Mouse (Mus musculus) intestine, embryonic 14.5 days (tissue): ENCODE measurements around the gene Adamtsl4. TPM values are rescaled to one million over a fixed set of nuclear protein-coding genes. Genes with fewer than 3 reads are reported as not detected.
A peak's percentile ranks its signal among the peaks of the same experiment; 100 is the strongest.

Source experiments
- ATAC-seq: fragments of 200-750 bp; cut with Nextera tagmentation; replicated peaks from 2 replicates; pipeline ENCODE4 v1.8.0; 2017; ENCODE audit warnings: low read depth, moderate number of reproducible peaks, moderate TSS enrichment, moderate library complexity; ENCODE audit not compliant: low FRiP score, low TSS enrichment
- DNase-seq: peaks from one replicate; pipeline ENCODE4 v3.0.0-alpha.2; 2018; ENCODE audit warnings: low spot score
- H3K27ac ChIP-seq: fragments of 300-500 bp; sonication (generic); 2 replicates; pipeline ENCODE4 v1.5.1; 2014; ENCODE audit warnings: low read depth, mild to moderate bottlenecking, control low read depth
- H3K27me3 ChIP-seq: fragments of 300-500 bp; sonication (generic); replicated peaks from 2 replicates; pipeline ENCODE4 v1.6.1; 2014; ENCODE audit warnings: low read length, control low read depth; ENCODE audit not compliant: control insufficient read depth, insufficient read depth
- H3K36me3 ChIP-seq: fragments of 300-500 bp; sonication (generic); 2 replicates; pipeline ENCODE4 v1.6.1; 2014; ENCODE audit warnings: low read length, control low read depth; ENCODE audit not compliant: control insufficient read depth, insufficient read depth
- H3K4me1 ChIP-seq: fragments of 300-500 bp; sonication (generic); replicated peaks from 2 replicates; pipeline ENCODE4 v1.6.1; 2014; ENCODE audit warnings: low read length, control low read depth, mixed read lengths; ENCODE audit not compliant: control insufficient read depth, insufficient read depth
- H3K4me2 ChIP-seq: fragments of 300-500 bp; sonication (generic); 2 replicates; pipeline ENCODE4 v1.6.1; 2014; ENCODE audit warnings: low read length
- H3K4me3 ChIP-seq: fragments of 300-500 bp; sonication (generic); 2 replicates; pipeline ENCODE4 v1.5.1; 2014; ENCODE audit warnings: low read depth, low read length, control low read depth, mixed read lengths
- H3K9ac ChIP-seq: fragments of 300-500 bp; sonication (generic); 2 replicates; pipeline ENCODE4 v1.6.1; 2014; ENCODE audit warnings: mild to moderate bottlenecking, low read length
- H3K9me3 ChIP-seq: fragments of 300-500 bp; sonication (generic); 2 replicates; pipeline ENCODE4 v1.6.1; 2016; ENCODE audit warnings: low read length, control low read depth; ENCODE audit not compliant: control insufficient read depth
- WGBS: fragments of 180-500 bp; shearing (Covaris S2); extraction: QIAGEN DNeasy Blood & Tissue Kit; methylation state at CpG from one replicate; pipeline ENCODE4 v1.1.7; 2014; 5-methylcytosine and 5-hydroxymethylcytosine counted together
- polyA plus RNA-seq: library from polyadenylated mRNA; unstranded; fragments of >200 nt; fragmentation: Nextera tagmentation; extraction: Ambion mirVana; gene quantifications from 2 replicates; pipeline ENCODE4 v1.2.1, GENCODE M21; 2014

Adamtsl4 gene
- polyA plus RNA-seq, 1 experiment from 2014 or later: 2.6 TPM

DNA sequence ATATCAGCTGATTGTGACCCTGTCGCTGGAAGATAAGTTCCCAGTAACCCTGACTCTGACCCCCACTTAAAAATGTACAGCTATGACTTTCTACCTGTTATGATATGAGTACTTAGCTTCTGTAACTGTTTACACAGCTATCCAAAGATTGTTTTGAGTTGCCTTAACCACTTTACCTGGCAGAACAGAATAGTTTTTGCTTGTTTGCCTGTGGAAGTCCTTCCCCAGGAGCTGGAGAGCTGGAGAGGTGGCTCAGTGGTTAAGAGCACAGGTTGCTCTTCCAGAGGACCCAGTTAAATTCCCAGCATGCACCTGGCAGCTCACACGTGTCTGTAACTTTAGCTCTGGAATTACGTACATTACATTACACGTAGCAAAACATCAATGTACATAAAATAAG, 16.9 kb upstream of the Adamtsl4 start:
- DNase-seq (no peak), ATAC-seq (no peak)
- Histone ChIP-seq H3K9ac (no peak overlapping the region), H3K27ac (no peak overlapping the region), H3K4me3 (no peak overlapping the region), H3K9me3 (no peaks in the 10 kb centered on the region), H3K27me3 (no peaks in the 10 kb centered on the region), H3K4me1 (peaks cover 14% of the 10 kb centered on the region), H3K36me3 (no peaks in the 10 kb centered on the region), H3K4me2 (no peak overlapping the region)
- WGBS: 84% methylated on average over 4 of the region's 4 CpGs

- no peak overlapping the region for H3K27ac ChIP-seq
- DNase-seq (no peak), ATAC-seq (no peak)
- H3K9ac ChIP-seq: no peak overlapping the region
- H3K36me3 ChIP-seq: no peaks in the 10 kb centered on the region
- 86% methylated on average over 3 of the region's 3 CpGs for WGBS
- H3K27me3 ChIP-seq: no peaks in the 10 kb centered on the region
- H3K4me2 ChIP-seq: no peak overlapping the region
- H3K4me3 ChIP-seq: no peak overlapping the region
- H3K4me1 ChIP-seq: peaks cover 14% of the 10 kb centered on the region
- H3K9me3 ChIP-seq: no peaks in the 10 kb centered on the region
These were observed 15.6 kb upstream of the Adamtsl4 start for GRCm38 (mm10) chr3:95703276-95703675.

DNA sequence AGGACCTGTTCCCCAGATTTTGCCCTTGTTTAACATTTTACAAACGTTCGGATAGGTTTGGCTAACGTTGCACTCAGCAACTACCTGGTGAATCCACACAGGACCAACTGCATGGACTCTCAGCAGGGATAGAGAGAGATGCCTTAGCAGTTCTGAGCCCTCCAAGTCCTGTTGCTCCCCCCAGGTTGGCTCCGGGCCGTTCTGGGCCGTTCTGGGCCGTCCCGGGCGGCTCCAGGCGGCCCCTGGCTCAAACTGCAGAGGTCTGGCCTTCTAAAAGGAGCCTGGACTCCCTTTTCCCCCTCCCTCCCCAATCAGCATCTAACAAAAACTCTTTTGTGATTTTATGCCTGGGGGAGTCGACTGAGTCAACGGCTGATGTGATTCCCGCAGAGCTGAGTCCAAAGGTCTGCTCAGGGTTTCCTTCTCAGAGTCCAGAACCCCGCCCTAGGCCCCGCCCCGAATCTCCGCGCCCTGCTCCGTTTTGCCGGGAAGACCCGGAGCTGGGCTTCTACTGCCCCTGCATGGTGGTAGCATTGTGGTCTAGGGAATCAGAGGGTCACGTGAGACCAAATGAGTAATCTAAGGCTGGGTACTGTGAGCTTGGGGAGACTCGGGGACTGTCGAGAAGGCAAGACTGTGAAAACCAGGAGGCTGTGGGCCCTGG, 14.3 kb upstream of the Adamtsl4 start:
- WGBS: 4% methylated on average over 24 of the region's 24 CpGs

DNA sequence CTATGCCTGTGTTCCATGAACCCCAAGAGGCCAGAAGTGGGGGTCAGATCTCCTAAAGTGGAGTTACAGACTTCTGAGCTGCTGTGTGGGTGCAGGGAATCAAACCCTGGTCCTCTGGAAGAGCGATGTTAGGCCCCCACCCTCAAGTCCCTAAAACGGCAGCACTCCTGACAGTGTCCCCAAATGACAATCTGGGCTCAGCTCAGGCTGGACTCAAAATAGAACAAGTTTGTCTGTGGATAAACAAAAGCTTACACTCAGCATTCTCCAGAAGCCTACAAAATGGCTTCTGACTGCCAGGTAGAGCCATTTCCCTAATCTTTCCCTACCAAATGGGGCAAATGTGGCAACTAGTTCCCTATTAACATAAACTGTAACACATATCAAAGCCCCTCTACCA, 13.4 kb upstream of the Adamtsl4 start:
- peak overlapping the region; percentile 89 for H3K27ac ChIP-seq
- DNase-seq (no peak), ATAC-seq (no peak)
- H3K27me3 ChIP-seq: no peaks in the 10 kb centered on the region
- H3K36me3 ChIP-seq: no peaks in the 10 kb centered on the region
- H3K9me3 ChIP-seq: no peaks in the 10 kb centered on the region
- 69% methylated on average over 2 of the region's 2 CpGs for WGBS
- H3K4me1 ChIP-seq: peaks cover 18% of the 10 kb centered on the region
- H3K4me2 ChIP-seq: no peak overlapping the region
- H3K9ac ChIP-seq: no peak overlapping the region
- no peak overlapping the region for H3K4me3 ChIP-seq

More for the DNA sequence above, 14.3 kb upstream of the Adamtsl4 start:
- H3K4me1 ChIP-seq: peaks cover 14% of the 10 kb centered on the region
- H3K27me3 ChIP-seq: no peaks in the 10 kb centered on the region
- H3K36me3 ChIP-seq: no peaks in the 10 kb centered on the region
- no peaks in the 10 kb centered on the region for H3K9me3 ChIP-seq
- H3K27ac ChIP-seq: peak overlapping the region; percentile 89
- H3K4me3 ChIP-seq: peak overlapping the region; percentile 28
- peak; percentile 95 for ATAC-seq
- H3K4me2 ChIP-seq: peak overlapping the region; percentile 59
- DNase-seq: peak; percentile 94
- peak overlapping the region; percentile 43 for H3K9ac ChIP-seq

GRCm38 (mm10) chr3:95700233-95700681, 12.5 kb upstream of the Adamtsl4 start:
- Histone ChIP-seq H3K4me2 (no peak overlapping the region), H3K27ac (no peak overlapping the region), H3K9me3 (no peaks in the 10 kb centered on the region), H3K4me1 (peaks cover 18% of the 10 kb centered on the region), H3K27me3 (no peaks in the 10 kb centered on the region), H3K4me3 (no peak overlapping the region), H3K9ac (no peak overlapping the region), H3K36me3 (no peaks in the 10 kb centered on the region)
- ATAC-seq (no peak), DNase-seq (no peak)
- WGBS: 66% methylated on average over 6 of the region's 6 CpGs

DNA sequence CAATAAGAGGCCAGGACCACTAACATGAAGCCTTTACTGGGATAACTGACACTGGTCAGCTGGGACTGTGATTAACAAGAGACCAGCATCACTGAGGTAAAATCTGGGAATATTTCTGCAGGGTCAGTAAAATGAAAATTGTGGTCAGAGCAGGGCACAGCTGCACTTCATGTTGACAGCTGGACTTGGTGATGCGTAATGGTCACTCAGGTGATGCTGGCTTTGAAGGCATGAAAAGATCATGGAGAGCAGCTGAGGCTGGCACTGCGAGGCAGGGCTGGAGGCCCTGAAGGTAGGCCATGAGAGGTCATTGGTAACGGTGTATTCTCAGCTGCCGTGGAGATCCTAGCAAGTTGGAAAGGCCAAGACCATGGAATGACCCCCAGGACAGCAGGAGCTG, 10.6 kb upstream of the Adamtsl4 start:
- Histone ChIP-seq H3K27ac (no peak overlapping the region), H3K27me3 (no peaks in the 10 kb centered on the region), H3K9ac (no peak overlapping the region), H3K4me1 (peaks cover 27% of the 10 kb centered on the region), H3K4me2 (no peak overlapping the region), H3K9me3 (no peaks in the 10 kb centered on the region), H3K4me3 (no peak overlapping the region), H3K36me3 (no peaks in the 10 kb centered on the region)
- WGBS: 91% methylated on average over 4 of the region's 4 CpGs
- no peak for DNase-seq
- ATAC-seq: no peak

- no peak overlapping the region for H3K9ac ChIP-seq
- no peak overlapping the region for H3K4me3 ChIP-seq
- no peaks in the 10 kb centered on the region for H3K36me3 ChIP-seq
- ATAC-seq (no peak), DNase-seq (no peak)
- H3K27ac ChIP-seq: no peak overlapping the region; the same call in 1 of the 2 replicates
- H3K4me1 ChIP-seq: peaks cover 22% of the 10 kb centered on the region
- 8% methylated on average over 7 of the region's 7 CpGs for WGBS
- no peak overlapping the region for H3K4me2 ChIP-seq
- no peaks in the 10 kb centered on the region for H3K9me3 ChIP-seq
- H3K27me3 ChIP-seq: no peaks in the 10 kb centered on the region
These were observed 8.6 kb upstream of the Adamtsl4 start for GRCm38 (mm10) chr3:95696360-95696759.

DNA sequence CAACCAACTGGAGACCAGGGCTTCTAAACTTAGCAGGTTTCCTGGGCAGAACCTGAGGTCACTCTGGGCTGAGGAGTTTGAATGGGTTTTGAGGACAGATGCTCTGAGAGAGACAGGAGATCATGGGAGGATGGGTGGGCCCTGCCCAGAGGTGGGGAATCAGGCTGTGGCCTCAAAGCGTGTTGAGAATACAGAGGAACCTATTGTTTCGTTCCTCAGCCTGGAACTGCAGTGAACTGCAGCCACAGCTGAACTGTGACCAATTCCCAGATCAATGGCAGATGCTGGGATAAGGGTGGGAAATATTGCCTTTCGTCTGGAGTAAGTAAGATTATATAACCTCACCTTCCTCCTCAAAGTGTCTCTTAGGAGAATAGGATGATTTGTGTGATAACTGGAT, 8.1 kb upstream of the Adamtsl4 start:
- Histone ChIP-seq H3K9ac (no peak overlapping the region), H3K4me2 (no peak overlapping the region), H3K9me3 (no peaks in the 10 kb centered on the region), H3K4me3 (no peak overlapping the region), H3K27ac (no peak overlapping the region), H3K27me3 (no peaks in the 10 kb centered on the region), H3K4me1 (peaks cover 16% of the 10 kb centered on the region), H3K36me3 (no peaks in the 10 kb centered on the region)
- DNase-seq (no peak), ATAC-seq (no peak)
- 30% methylated on average over 3 of the region's 3 CpGs for WGBS
